9 mouse cellular contexts compared by ENCODE assay signal in genomic region chr9:52098600-52098999, GRCm38 (mm10). TPM values are rescaled to one million over a fixed set of nuclear protein-coding genes. Genes with fewer than 3 reads are reported as not detected.
DNase-seq lines count a peak whose midpoint lies in the region; ATAC-seq and TF ChIP-seq lines count a peak whose summit lies in the region.
"Had no signal": no experiment of that assay in that cellular context is flagged by ENCODE, and none has a peak within 500 bp of the region (broad histone marks: within the 10 kb centered on the region; RNA-seq: fewer than 3 reads in every experiment).

No protein-coding gene starts in this region.

- no peak for TF ChIP-seq EP300 in liver, postnatal 0 days (IDR thresholded peaks at IDR 0.05; ENCODE audit: low read depth)

- H3K36me3 ChIP-seq in liver, postnatal 0 days (replicated peaks; ENCODE audit: insufficient read depth, low read length), result no peaks in the 10 kb centered on the region
- H3K36me3 ChIP-seq in neural tube, embryonic 15.5 days, result peaks cover 7% of the 10 kb centered on the region

- WGBS in liver, postnatal 0 days (ENCODE audit: insufficient replicate concordance), result under 1% methylated on average over 7 of the region's 7 CpGs
- 3% methylated on average over 7 of the region's 7 CpGs for WGBS in neural tube, embryonic 15.5 days

- peak; percentile 91 for DNase-seq in brain, adult 2 months (ENCODE audit: low read depth, low spot score)
- peak; percentile 44 for DNase-seq in fibroblast of lung, adult 2 months (ENCODE audit: low read depth)
- DNase-seq in heart, postnatal 10 days, result peak; percentile 86 to 90
- peak; percentile 81 to 90 for DNase-seq in kidney, postnatal 36 days
- peak; percentile 83 for DNase-seq in liver, postnatal 0 days
- peak; percentile 91 for DNase-seq in testis, postnatal 10 days (ENCODE audit: low spot score)

- H3K9ac ChIP-seq in liver, postnatal 0 days (replicated peaks), result no peak overlapping the region
- no peak overlapping the region for H3K9ac ChIP-seq in neural tube, embryonic 15.5 days (replicated peaks)

- H3K4me3 ChIP-seq in liver, postnatal 0 days (ENCODE audit: low read depth, low read length), result no peak overlapping the region
- H3K4me3 ChIP-seq in neural tube, embryonic 15.5 days (replicated peaks), result no peak overlapping the region
- H3K4me3 ChIP-seq: erythroblast, embryonic 14.5 days had no signal

- no peaks in the 10 kb centered on the region for H3K9me3 ChIP-seq in liver, postnatal 0 days (ENCODE audit: low read length)
- no peaks in the 10 kb centered on the region for H3K9me3 ChIP-seq in neural tube, embryonic 15.5 days (replicated peaks)

- peak; percentile 71 for ATAC-seq in CD4-positive, CD25-positive, alpha-beta regulatory T cell, adult 4 months
- ATAC-seq in liver, postnatal 0 days, result peak; percentile 47
- ATAC-seq in neural tube, embryonic 15.5 days (ENCODE audit: low FRiP score), result peak; percentile 50; the same call in 1 of the 2 replicates

- H3K27me3 ChIP-seq in liver, postnatal 0 days (ENCODE audit: insufficient read depth, low read length), result no peaks in the 10 kb centered on the region
- H3K27me3 ChIP-seq in neural tube, embryonic 15.5 days (replicated peaks), result no peaks in the 10 kb centered on the region

- no peak overlapping the region for H3K27ac ChIP-seq in liver, postnatal 0 days (ENCODE audit: low read depth)
- H3K27ac ChIP-seq in neural tube, embryonic 15.5 days (replicated peaks), result no peak overlapping the region

- H3K4me1 ChIP-seq in liver, postnatal 0 days (ENCODE audit: insufficient read depth), result peaks cover 2% of the 10 kb centered on the region; the same call in 1 of the 2 replicates
- peaks cover 6% of the 10 kb centered on the region; the same call in 1 of the 2 replicates for H3K4me1 ChIP-seq in neural tube, embryonic 15.5 days

- intact Hi-C loops in heart, postnatal 10 days (cut with DNase I), result loop anchor here (1.0 to 10.0 kb wide), 7 partner anchors 51 to 934 kb away; partner anchors contain the start of genes Arhgap20, Gm32742 and Rdx

- peak; percentile 97 for TF ChIP-seq CTCF in liver, postnatal 0 days (IDR thresholded peaks at IDR 0.05; ENCODE audit: low read depth)

- H3K4me2 ChIP-seq in liver, postnatal 0 days (ENCODE audit: low read depth, low read length), result no peak overlapping the region
- H3K4me2 ChIP-seq in neural tube, embryonic 15.5 days, result no peak overlapping the region

RNA-seq across cellular contexts. Expression of gene Rdx, which starts 51.6 kb away (rescaled TPM):
- polyA plus RNA-seq in CD4-positive, CD25-positive, alpha-beta regulatory T cell, adult 4 months (2017; shearing (Covaris generic)), result 10 to 100 TPM; 39.6 to 48.0 TPM
- 100 to 1,000 TPM; 110 to 120 TPM for total RNA-seq in heart, postnatal 10 days (2021)
- 57.7 and 71.5 TPM in 2 replicates for polyA plus RNA-seq in liver, postnatal 0 days (2015; fragmentation: Nextera tagmentation; extraction: Ambion mirVana)
- polyA plus RNA-seq in neural tube, embryonic 15.5 days (2015; fragmentation: Nextera tagmentation; extraction: Ambion mirVana), result 72.5 and 81.2 TPM in 2 replicates
